Mouse (Mus musculus): ENCODE measurements at regions not wholly inside any gene's neighbourhood (a gene's known extent, or its start where the extent isn't known, plus 50 kb on each side); places are given as distances from the start of the nearest gene placed in this dataset.

DNA sequence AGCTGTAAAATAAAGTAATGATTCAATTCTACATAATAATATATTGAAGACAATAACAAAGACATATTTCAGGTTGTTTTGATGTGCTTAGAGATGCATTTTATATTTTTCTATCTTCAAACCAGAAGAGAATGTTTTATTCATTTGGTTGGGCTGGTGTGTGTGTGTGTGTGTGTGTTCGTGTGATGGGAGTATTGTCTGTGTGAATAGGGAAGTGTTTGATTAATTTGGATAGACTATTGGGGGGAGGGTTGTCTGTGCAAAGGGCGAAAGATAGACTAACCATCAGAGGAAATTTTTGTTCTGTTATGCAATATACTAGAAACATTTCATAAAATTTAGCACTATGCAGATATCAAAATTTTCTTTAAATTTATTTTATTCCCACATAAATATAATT is 776.8 kb upstream of the Gm8797 start:
- Histone ChIP-seq H3K27ac (replicated peaks) (no peak overlapping the region), H3K9me3 (no peaks in the 10 kb centered on the region), H3K9ac (replicated peaks) (no peak overlapping the region), H3K36me3 (no peaks in the 10 kb centered on the region), H3K4me1 (peaks cover 15% of the 10 kb centered on the region; the same call in 1 of the 2 replicates), H3K4me2 (replicated peaks) (no peak overlapping the region), H3K27me3 (no peaks in the 10 kb centered on the region), H3K4me3 (no peak overlapping the region)
- no peak for ATAC-seq (replicated peaks)
- 57% methylated on average over 2 of the region's 2 CpGs for WGBS

DNA sequence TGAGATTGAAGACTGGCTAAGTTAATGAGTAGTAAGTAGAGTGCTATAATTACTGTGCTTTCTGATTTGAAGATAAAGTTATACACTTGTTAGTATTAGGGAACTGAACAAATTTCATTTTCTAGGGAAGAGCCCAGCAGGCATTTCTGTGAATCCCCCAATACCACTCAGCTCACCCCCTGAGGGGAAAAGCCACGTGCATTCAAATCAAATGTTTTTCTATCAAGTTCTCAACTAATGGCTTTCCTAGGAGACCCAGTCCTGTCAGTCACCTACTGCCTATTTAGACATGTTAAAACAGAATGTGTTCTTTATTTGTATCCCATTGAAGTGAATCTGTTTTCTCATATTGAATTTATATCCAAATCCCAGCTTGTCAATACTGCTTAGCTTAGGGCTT is 775.9 kb upstream of the Gm8797 start:
- peaks cover 15% of the 10 kb centered on the region; the same call in 1 of the 2 replicates for H3K4me1 ChIP-seq
- no peak overlapping the region for H3K27ac ChIP-seq (replicated peaks)
- H3K27me3 ChIP-seq = no peaks in the 10 kb centered on the region
- H3K4me2 ChIP-seq (replicated peaks) = no peak overlapping the region
- H3K9me3 ChIP-seq = no peaks in the 10 kb centered on the region
- H3K36me3 ChIP-seq = no peaks in the 10 kb centered on the region
- no peak overlapping the region for H3K9ac ChIP-seq (replicated peaks)
- ATAC-seq (replicated peaks) = no peak
- WGBS = 16% methylated on average over 1 of the region's 1 CpGs
- no peak overlapping the region for H3K4me3 ChIP-seq

DNA sequence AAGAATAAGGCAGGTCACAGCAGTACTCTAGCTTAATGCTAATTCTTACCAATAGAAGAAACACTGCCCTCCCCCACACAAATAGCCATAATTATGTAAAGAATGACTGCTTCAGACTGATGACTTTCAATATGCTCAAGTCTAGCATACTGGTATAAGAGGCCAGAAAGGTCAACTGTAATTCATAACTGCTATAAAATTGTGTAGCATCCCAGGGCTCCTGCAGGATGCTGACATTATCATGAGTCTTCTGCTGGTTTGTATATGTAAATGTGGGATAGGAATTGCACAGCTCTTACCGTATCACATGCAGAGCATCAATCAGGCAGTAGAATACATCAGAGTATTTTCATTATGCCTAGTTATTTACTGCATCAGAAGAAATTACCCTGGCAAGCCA is 774.3 kb upstream of the Gm8797 start:
- H3K4me1 ChIP-seq = peaks cover 15% of the 10 kb centered on the region; the same call in 1 of the 2 replicates
- H3K4me2 ChIP-seq (replicated peaks) = no peak overlapping the region
- H3K27me3 ChIP-seq = no peaks in the 10 kb centered on the region
- 39% methylated on average over 1 of the region's 1 CpGs for WGBS
- no peak overlapping the region; the same call in 1 of the 2 replicates for H3K27ac ChIP-seq (replicated peaks)
- H3K36me3 ChIP-seq = no peaks in the 10 kb centered on the region
- H3K9me3 ChIP-seq = no peaks in the 10 kb centered on the region
- H3K9ac ChIP-seq (replicated peaks) = no peak overlapping the region
- peak; percentile 71 for ATAC-seq (replicated peaks)
- no peak overlapping the region for H3K4me3 ChIP-seq

GRCm38 (mm10) chr3:5017742-5018141 is 732.9 kb upstream of the Gm8797 start:
- no peak overlapping the region for H3K27ac ChIP-seq (replicated peaks)
- no peak overlapping the region for H3K4me2 ChIP-seq (replicated peaks)
- H3K27me3 ChIP-seq = no peaks in the 10 kb centered on the region
- H3K4me1 ChIP-seq = no peaks in the 10 kb centered on the region
- H3K9me3 ChIP-seq = no peaks in the 10 kb centered on the region
- ATAC-seq (replicated peaks) = no peak
- no peaks in the 10 kb centered on the region for H3K36me3 ChIP-seq
- WGBS = 58% methylated on average over 3 of the region's 3 CpGs
- no peak overlapping the region for H3K4me3 ChIP-seq
- no peak overlapping the region for H3K9ac ChIP-seq (replicated peaks)

All from forebrain, embryonic 15.5 days (tissue).